Mouse (Mus musculus) testis, adult 2 months (tissue): Measurements from ENCODE around the gene Accsl.

ENCODE experiments used
- CTCF ChIP-seq: fragments of 200-500 bp; IDR thresholded peaks from 2 replicates; pipeline ENCODE4 v1.5.1; 2012; ENCODE audit warnings: low read depth, mild to moderate bottlenecking, inconsistent platforms, low read length, moderate library complexity; ENCODE audit not compliant: control insufficient read depth, insufficient read depth, insufficient replicate concordance
- POLR2A ChIP-seq: fragments of 200-500 bp; IDR thresholded peaks from 2 replicates; pipeline ENCODE4 v1.6.1; 2012; ENCODE audit warnings: low read depth, mild to moderate bottlenecking, inconsistent platforms, low read length, moderate library complexity; ENCODE audit not compliant: control insufficient read depth

- TF ChIP-seq CTCF (no peak), POLR2A (no peak)
Measured at GRCm38 (mm10) chr2:93841349-93841748, 27.6 kb downstream of the Accsl start.
